ENCODE assay signal across 1 mouse cellular context in genomic region chr10:81319330-81319699, GRCm38 (mm10).
TF ChIP-seq lines count a peak whose summit lies in the region.

No protein-coding gene starts in this region.

TF ChIP-seq in CH12.LX, 34 proteins besides CTCF, POLR2A, EP300 and RAD21:
- TF ChIP-seq SMC3 (IDR thresholded peaks at IDR 0.05; ENCODE audit: low read depth, low read length) = peak; percentile 30
- TF ChIP-seq MYC (IDR thresholded peaks at IDR 0.05; ENCODE audit: low read depth, low read length) = no peak
- no peak for TF ChIP-seq GABPA (IDR thresholded peaks at IDR 0.05; ENCODE audit: insufficient replicate concordance, low read depth, low read length)
- TF ChIP-seq ZC3H11A (IDR thresholded peaks at IDR 0.05; ENCODE audit: low read depth, low read length) = no peak
- TF ChIP-seq HCFC1 (IDR thresholded peaks at IDR 0.05; ENCODE audit: low read depth, low read length) = no peak
- TF ChIP-seq ZKSCAN1 (IDR thresholded peaks at IDR 0.05; ENCODE audit: borderline replicate concordance, low read depth, low read length) = no peak
- TF ChIP-seq USF1 (IDR thresholded peaks at IDR 0.05; ENCODE audit: low read depth, low read length) = no peak
- TF ChIP-seq IRF4 (IDR thresholded peaks at IDR 0.05; ENCODE audit: low read depth, low read length) = no peak
